Mouse (Mus musculus): Measurements from ENCODE around the gene Tmem229b. TPM values are rescaled to one million over a fixed set of nuclear protein-coding genes. Genes with fewer than 3 reads are reported as not detected.
"Not testable (repeated sequence)": the region's sequence is repeated elsewhere in the genome, so short reads cannot be mapped to it uniquely, and the experiment has no call there.

The Tmem229b gene
- polyA plus RNA-seq, 1 experiment from 2014 or later = 5.0 TPM

- no peaks in the 10 kb centered on the region for H3K9me3 ChIP-seq
- H3K27ac ChIP-seq = no peak overlapping the region
- no peak overlapping the region for H3K9ac ChIP-seq
- no peaks in the 10 kb centered on the region for H3K4me1 ChIP-seq (replicated peaks)
- no peaks in the 10 kb centered on the region for H3K27me3 ChIP-seq (replicated peaks)
- no peak overlapping the region for H3K4me2 ChIP-seq (replicated peaks)
- no peak for ATAC-seq
- WGBS = 90% methylated on average over 4 of the region's 4 CpGs
- no peak overlapping the region for H3K4me3 ChIP-seq (replicated peaks)
- H3K36me3 ChIP-seq = no peaks in the 10 kb centered on the region
These were observed 31.6 kb downstream of the Tmem229b start for GRCm38 (mm10) chr12:78975836-78976235.

- no peaks in the 10 kb centered on the region for H3K4me1 ChIP-seq (replicated peaks)
- H3K27me3 ChIP-seq (replicated peaks) = no peaks in the 10 kb centered on the region
- H3K27ac ChIP-seq = no peak overlapping the region
- H3K4me2 ChIP-seq (replicated peaks) = no peak overlapping the region
- no peak for ATAC-seq
- H3K4me3 ChIP-seq (replicated peaks) = no peak overlapping the region
- H3K9me3 ChIP-seq = no peaks in the 10 kb centered on the region
- H3K9ac ChIP-seq = no peak overlapping the region
- WGBS = 94% methylated on average over 5 of the region's 5 CpGs
- no peaks in the 10 kb centered on the region for H3K36me3 ChIP-seq
These were observed 32.7 kb downstream of the Tmem229b start for GRCm38 (mm10) chr12:78974767-78975166.

- ATAC-seq = no peak
These were observed 33.6 kb downstream of the Tmem229b start for GRCm38 (mm10) chr12:78973779-78974178.

GRCm38 (mm10) chr12:78971649-78972048 lies 35.8 kb downstream of the Tmem229b start:
- 72% methylated on average over 2 of the region's 2 CpGs for WGBS

More at GRCm38 (mm10) chr12:78973779-78974178, 33.6 kb downstream of the Tmem229b start:
- Histone ChIP-seq H3K4me2 (replicated peaks) (no peak overlapping the region), H3K4me3 (replicated peaks) (no peak overlapping the region), H3K9ac (no peak overlapping the region), H3K9me3 (no peaks in the 10 kb centered on the region), H3K4me1 (replicated peaks) (no peaks in the 10 kb centered on the region), H3K36me3 (no peaks in the 10 kb centered on the region), H3K27ac (no peak overlapping the region), H3K27me3 (replicated peaks) (no peaks in the 10 kb centered on the region)
- WGBS = 78% methylated on average over 2 of the region's 2 CpGs

GRCm38 (mm10) chr12:78970725-78971124 lies 36.7 kb downstream of the Tmem229b start:
- ATAC-seq = no peak
- 79% methylated on average over 7 of the region's 7 CpGs for WGBS

More at GRCm38 (mm10) chr12:78971649-78972048, 35.8 kb downstream of the Tmem229b start:
- Histone ChIP-seq H3K9me3 (no peaks in the 10 kb centered on the region), H3K4me3 (replicated peaks) (no peak overlapping the region), H3K4me1 (replicated peaks) (no peaks in the 10 kb centered on the region), H3K36me3 (no peaks in the 10 kb centered on the region), H3K9ac (no peak overlapping the region), H3K27me3 (replicated peaks) (no peaks in the 10 kb centered on the region), H3K4me2 (replicated peaks) (no peak overlapping the region), H3K27ac (no peak overlapping the region)
- ATAC-seq = no peak

GRCm38 (mm10) chr12:78964496-78964895 lies 42.9 kb downstream of the Tmem229b start:
- not testable (repeated sequence) for H3K27me3 ChIP-seq (replicated peaks); H3K36me3 ChIP-seq; H3K4me3 ChIP-seq (replicated peaks); H3K4me2 ChIP-seq (replicated peaks); ATAC-seq; H3K9ac ChIP-seq; H3K27ac ChIP-seq; H3K4me1 ChIP-seq (replicated peaks); H3K9me3 ChIP-seq
- WGBS = 85% methylated on average over 11 of the region's 11 CpGs

More at GRCm38 (mm10) chr12:78970725-78971124, 36.7 kb downstream of the Tmem229b start:
- H3K27ac ChIP-seq = no peak overlapping the region
- H3K4me2 ChIP-seq (replicated peaks) = no peak overlapping the region
- no peak overlapping the region for H3K9ac ChIP-seq
- no peaks in the 10 kb centered on the region for H3K4me1 ChIP-seq (replicated peaks)
- H3K27me3 ChIP-seq (replicated peaks) = no peaks in the 10 kb centered on the region
- H3K4me3 ChIP-seq (replicated peaks) = no peak overlapping the region
- H3K36me3 ChIP-seq = no peaks in the 10 kb centered on the region
- H3K9me3 ChIP-seq = no peaks in the 10 kb centered on the region

- Histone ChIP-seq H3K9me3 (no peaks in the 10 kb centered on the region; the same call in 1 of the 2 replicates), H3K36me3 (no peaks in the 10 kb centered on the region), H3K27me3 (replicated peaks) (no peaks in the 10 kb centered on the region), H3K9ac (no peak overlapping the region), H3K4me1 (replicated peaks) (no peaks in the 10 kb centered on the region), H3K27ac (no peak overlapping the region), H3K4me3 (replicated peaks) (no peak overlapping the region), H3K4me2 (replicated peaks) (no peak overlapping the region)
- no peak for ATAC-seq
- 82% methylated on average over 4 of the region's 4 CpGs for WGBS
These were observed 51.0 kb downstream of the Tmem229b start for GRCm38 (mm10) chr12:78956405-78956804.

- H3K4me2 ChIP-seq (replicated peaks) = no peak overlapping the region
- no peaks in the 10 kb centered on the region for H3K36me3 ChIP-seq
- H3K27ac ChIP-seq = no peak overlapping the region
- no peaks in the 10 kb centered on the region for H3K4me1 ChIP-seq (replicated peaks)
- no peak for ATAC-seq
- no peak overlapping the region for H3K9ac ChIP-seq
- no peaks in the 10 kb centered on the region for H3K27me3 ChIP-seq (replicated peaks)
- WGBS = 56% methylated on average over 3 of the region's 3 CpGs
- H3K4me3 ChIP-seq (replicated peaks) = no peak overlapping the region
- no peaks in the 10 kb centered on the region; the same call in 1 of the 2 replicates for H3K9me3 ChIP-seq
These were observed 54.9 kb downstream of the Tmem229b start for GRCm38 (mm10) chr12:78952484-78952883.

GRCm38 (mm10) chr12:78952053-78952452 lies 55.4 kb downstream of the Tmem229b start:
- Histone ChIP-seq H3K9me3 (no peaks in the 10 kb centered on the region; the same call in 1 of the 2 replicates), H3K27me3 (replicated peaks) (no peaks in the 10 kb centered on the region), H3K4me1 (replicated peaks) (no peaks in the 10 kb centered on the region), H3K4me3 (replicated peaks) (no peak overlapping the region), H3K9ac (no peak overlapping the region), H3K27ac (no peak overlapping the region), H3K4me2 (replicated peaks) (no peak overlapping the region), H3K36me3 (no peaks in the 10 kb centered on the region)
- WGBS = 67% methylated on average over 11 of the region's 11 CpGs
- ATAC-seq = no peak

- 49% methylated on average over 5 of the region's 5 CpGs for WGBS
These were observed 59.8 kb downstream of the Tmem229b start for GRCm38 (mm10) chr12:78947661-78948060.

GRCm38 (mm10) chr12:78947161-78947560 lies 60.3 kb downstream of the Tmem229b start:
- WGBS = 81% methylated on average over 6 of the region's 6 CpGs
- Histone ChIP-seq H3K36me3 (no peaks in the 10 kb centered on the region), H3K4me3 (replicated peaks) (no peak overlapping the region), H3K4me2 (replicated peaks) (no peak overlapping the region), H3K27me3 (replicated peaks) (no peaks in the 10 kb centered on the region), H3K9ac (no peak overlapping the region), H3K4me1 (replicated peaks) (no peaks in the 10 kb centered on the region), H3K27ac (no peak overlapping the region), H3K9me3 (no peaks in the 10 kb centered on the region)
- ATAC-seq = no peak

More at GRCm38 (mm10) chr12:78947661-78948060, 59.8 kb downstream of the Tmem229b start:
- Histone ChIP-seq H3K4me2 (replicated peaks) (no peak overlapping the region), H3K4me3 (replicated peaks) (no peak overlapping the region), H3K9me3 (no peaks in the 10 kb centered on the region), H3K9ac (no peak overlapping the region), H3K4me1 (replicated peaks) (no peaks in the 10 kb centered on the region), H3K27me3 (replicated peaks) (no peaks in the 10 kb centered on the region), H3K36me3 (no peaks in the 10 kb centered on the region), H3K27ac (no peak overlapping the region)
- no peak for ATAC-seq

GRCm38 (mm10) chr12:78942931-78943330 lies 64.5 kb downstream of the Tmem229b start:
- no peaks in the 10 kb centered on the region for H3K4me1 ChIP-seq (replicated peaks)
- H3K27ac ChIP-seq = no peak overlapping the region
- no peak overlapping the region for H3K9ac ChIP-seq
- ATAC-seq = no peak
- H3K36me3 ChIP-seq = no peaks in the 10 kb centered on the region
- no peaks in the 10 kb centered on the region for H3K9me3 ChIP-seq
- no peak overlapping the region for H3K4me3 ChIP-seq (replicated peaks)
- no peaks in the 10 kb centered on the region for H3K27me3 ChIP-seq (replicated peaks)
- WGBS = 82% methylated on average over 6 of the region's 6 CpGs
- H3K4me2 ChIP-seq (replicated peaks) = no peak overlapping the region

- Histone ChIP-seq H3K27me3 (replicated peaks) (no peaks in the 10 kb centered on the region), H3K27ac (no peak overlapping the region), H3K9ac (no peak overlapping the region), H3K4me2 (replicated peaks) (no peak overlapping the region), H3K4me3 (replicated peaks) (no peak overlapping the region), H3K36me3 (no peaks in the 10 kb centered on the region), H3K9me3 (no peaks in the 10 kb centered on the region), H3K4me1 (replicated peaks) (no peaks in the 10 kb centered on the region)
- no peak for ATAC-seq
- 78% methylated on average over 5 of the region's 5 CpGs for WGBS
These were observed 67.3 kb downstream of the Tmem229b start for GRCm38 (mm10) chr12:78940081-78940480.

Measured in intestine, embryonic 15.5 days (tissue).